Mouse (Mus musculus): ENCODE results near the gene Zfp40.
"Not testable (repeated sequence)": the region's sequence is repeated elsewhere in the genome, so short reads cannot be mapped to it uniquely, and the experiment has no call there.

Gene Zfp40

DNA sequence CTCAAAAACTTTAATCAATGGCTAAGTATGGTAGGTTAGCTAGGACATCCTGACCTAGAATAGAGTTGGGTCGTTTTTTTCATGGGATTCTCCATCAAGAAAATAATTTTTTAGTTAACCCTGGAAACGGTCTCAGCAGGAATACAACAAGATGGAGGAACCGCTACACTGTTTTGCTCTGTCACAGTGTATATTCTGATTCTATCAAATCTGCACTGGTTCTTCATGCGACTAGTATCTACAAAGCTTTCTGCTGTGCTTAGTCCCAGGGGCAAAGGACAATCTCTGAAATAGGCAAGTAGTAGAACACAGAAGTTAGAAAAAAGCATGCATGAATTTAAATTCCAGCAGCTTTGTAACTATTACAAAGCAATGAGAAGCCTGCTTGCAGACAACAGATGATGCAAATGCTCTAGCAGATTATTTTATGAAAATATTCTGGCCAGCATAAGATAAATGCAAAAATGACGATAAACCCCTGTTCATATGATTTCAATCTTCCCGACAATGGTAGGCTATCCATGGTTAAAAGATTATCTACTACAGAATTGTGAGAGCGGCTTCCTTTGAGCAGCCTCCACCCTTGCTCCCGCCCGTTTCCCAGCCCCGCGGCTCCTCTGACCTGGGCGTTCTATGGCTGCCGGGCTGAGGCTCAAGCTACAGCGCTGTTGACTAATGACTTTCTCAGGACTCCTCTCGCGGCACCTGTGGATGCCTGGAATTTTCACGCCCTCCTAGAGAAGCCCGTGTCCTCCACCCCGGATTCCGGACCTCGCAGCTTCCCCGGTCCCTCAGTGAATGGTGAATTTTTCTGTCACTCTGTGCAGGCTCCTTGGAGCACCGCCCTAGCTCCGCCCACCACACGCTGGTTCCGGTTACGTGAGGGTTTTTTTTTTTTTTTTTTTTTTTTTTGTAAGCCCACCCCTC is at the start of gene Zfp40:
Gene Zfp40, minus strand, starts transcription at position 800 of the 927 bp plus-strand sequence.
- peak; percentile 85 for DNase-seq (ENCODE audit: low read depth, low spot score)

DNA sequence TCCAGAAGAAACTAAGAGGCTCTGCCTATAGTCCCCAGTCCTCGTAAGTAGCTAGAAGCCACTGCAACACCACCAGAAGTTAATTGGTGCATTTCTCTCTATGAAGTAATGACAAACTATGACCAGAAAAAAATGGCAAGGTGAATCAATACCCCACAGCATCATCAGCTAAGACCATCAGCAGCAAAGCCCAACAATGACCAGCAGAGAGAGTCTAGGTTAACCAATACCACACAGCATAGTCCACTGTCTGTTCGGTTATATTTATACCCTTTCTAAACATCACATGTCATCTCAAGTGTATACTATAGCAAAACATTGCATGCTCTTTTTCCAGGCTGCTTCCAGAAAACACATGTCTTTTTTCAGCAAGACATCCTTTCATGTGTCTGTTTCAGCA is 25.3 kb upstream of the Zfp40 start:
- no peak for DNase-seq (ENCODE audit: low read depth, low spot score)

DNA sequence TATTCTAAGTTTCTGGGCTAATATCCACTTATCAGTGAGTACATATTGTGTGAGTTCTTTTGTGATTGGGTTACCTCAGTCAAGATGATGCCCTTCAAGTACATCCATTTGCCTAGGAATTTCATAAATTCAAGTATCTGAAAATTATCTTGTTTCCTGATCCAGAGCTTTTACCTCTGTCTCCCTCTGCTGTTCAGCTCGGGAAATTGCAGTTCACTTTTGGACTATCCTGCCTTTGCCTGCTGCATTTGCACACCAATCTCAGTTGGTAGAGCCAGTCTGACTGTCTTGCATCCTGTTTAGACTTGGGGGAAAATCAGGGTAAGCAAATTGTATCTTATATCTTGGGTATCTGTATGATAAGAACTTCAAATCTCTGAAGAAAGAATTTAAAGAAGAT is 6.8 kb upstream of the Zfp40 start:
- DNase-seq (ENCODE audit: low read depth, low spot score) = not testable (repeated sequence)

DNA sequence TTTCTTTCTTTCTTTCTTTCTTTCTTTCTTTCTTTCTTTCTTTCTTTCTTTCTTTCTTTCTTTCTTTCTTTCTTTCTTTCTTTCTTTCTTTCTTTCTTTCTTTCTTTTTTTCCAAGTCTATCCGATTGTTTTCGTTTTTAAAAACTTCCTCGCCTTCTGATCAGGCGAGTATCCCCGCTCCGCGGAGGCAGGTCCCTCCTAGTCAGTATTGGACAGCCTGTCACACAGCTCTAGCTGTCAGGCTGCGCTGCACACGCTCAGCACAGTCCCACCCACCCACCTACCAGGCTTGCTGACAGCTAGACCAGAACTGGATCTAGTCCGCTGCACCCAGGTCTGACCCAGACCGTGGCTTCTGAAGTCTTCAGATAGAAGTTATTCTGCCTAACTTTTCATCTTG is 389 bp upstream of the Zfp40 start:
- DNase-seq (ENCODE audit: low read depth, low spot score) = peak; percentile 16

DNA sequence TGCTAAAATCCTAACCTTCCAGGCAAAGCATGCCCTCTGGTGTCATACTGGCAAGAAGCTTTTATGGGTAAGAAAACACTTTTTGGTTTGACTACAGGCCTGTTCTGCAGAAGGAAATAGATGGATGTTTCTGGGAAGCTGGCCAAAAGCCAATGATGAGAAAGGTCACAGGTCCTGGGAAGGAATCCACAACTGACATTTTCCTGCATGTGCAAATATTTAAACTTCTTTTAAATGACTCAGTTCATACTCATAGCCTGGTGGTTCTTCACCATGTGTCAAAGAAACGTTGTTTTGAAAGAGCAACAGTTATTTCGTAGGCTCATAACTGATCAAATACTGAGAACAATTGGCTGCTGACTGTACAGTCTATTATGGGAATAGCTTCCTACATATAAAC is 5.4 kb downstream of the Zfp40 start:
- no peak for DNase-seq (ENCODE audit: low read depth, low spot score)
